Mouse (Mus musculus) induced T-regulatory cell, adult 2 months (primary cell): ENCODE measurements around the gene St14.
A peak's percentile ranks its signal among the peaks of the same experiment; 100 is the strongest.
"Not testable (repeated sequence)": the region's sequence is repeated elsewhere in the genome, so short reads cannot be mapped to it uniquely, and the experiment has no call there.

Experiments used
- DNase-seq: peaks from one replicate; pipeline ENCODE4 v3.0.0-alpha.2; 2012; ENCODE audit warnings: low read depth

Gene St14

GRCm38 (mm10) chr9:31086085-31086753, 45.4 kb downstream of the St14 start:
- DNase-seq, result peak; percentile 73

GRCm38 (mm10) chr9:31085556-31085955, 46.1 kb downstream of the St14 start:
- DNase-seq, result no peak

- DNase-seq, result no peak
These were observed 48.9 kb downstream of the St14 start for GRCm38 (mm10) chr9:31082771-31083170.

- DNase-seq, result peak; percentile 82
These were observed 49.5 kb downstream of the St14 start for GRCm38 (mm10) chr9:31082054-31082666.

GRCm38 (mm10) chr9:31080726-31081125, 50.9 kb downstream of the St14 start:
- no peak for DNase-seq

GRCm38 (mm10) chr9:31074836-31075235, 56.8 kb downstream of the St14 start:
- DNase-seq, result no peak

- no peak for DNase-seq
These were observed 57.9 kb downstream of the St14 start for GRCm38 (mm10) chr9:31073797-31074196.

GRCm38 (mm10) chr9:31072256-31072655, 59.4 kb downstream of the St14 start:
- no peak for DNase-seq

GRCm38 (mm10) chr9:31070706-31071105, 60.9 kb downstream of the St14 start:
- no peak for DNase-seq

GRCm38 (mm10) chr9:31058723-31059122, 72.9 kb downstream of the St14 start:
- DNase-seq, result no peak

GRCm38 (mm10) chr9:31051509-31051908, 80.1 kb downstream of the St14 start:
- DNase-seq, result not testable (repeated sequence)

- DNase-seq, result no peak
These were observed 81.4 kb downstream of the St14 start for GRCm38 (mm10) chr9:31050208-31050607.
